Mouse (Mus musculus) thymus, postnatal 14 days (tissue): ENCODE data around the gene Zfhx2.
A peak's percentile ranks its signal among the peaks of the same experiment; 100 is the strongest.

ENCODE experiments used
- DNase-seq: peaks from one replicate; pipeline ENCODE4 v3.0.0; 2021

Gene Zfhx2

DNA sequence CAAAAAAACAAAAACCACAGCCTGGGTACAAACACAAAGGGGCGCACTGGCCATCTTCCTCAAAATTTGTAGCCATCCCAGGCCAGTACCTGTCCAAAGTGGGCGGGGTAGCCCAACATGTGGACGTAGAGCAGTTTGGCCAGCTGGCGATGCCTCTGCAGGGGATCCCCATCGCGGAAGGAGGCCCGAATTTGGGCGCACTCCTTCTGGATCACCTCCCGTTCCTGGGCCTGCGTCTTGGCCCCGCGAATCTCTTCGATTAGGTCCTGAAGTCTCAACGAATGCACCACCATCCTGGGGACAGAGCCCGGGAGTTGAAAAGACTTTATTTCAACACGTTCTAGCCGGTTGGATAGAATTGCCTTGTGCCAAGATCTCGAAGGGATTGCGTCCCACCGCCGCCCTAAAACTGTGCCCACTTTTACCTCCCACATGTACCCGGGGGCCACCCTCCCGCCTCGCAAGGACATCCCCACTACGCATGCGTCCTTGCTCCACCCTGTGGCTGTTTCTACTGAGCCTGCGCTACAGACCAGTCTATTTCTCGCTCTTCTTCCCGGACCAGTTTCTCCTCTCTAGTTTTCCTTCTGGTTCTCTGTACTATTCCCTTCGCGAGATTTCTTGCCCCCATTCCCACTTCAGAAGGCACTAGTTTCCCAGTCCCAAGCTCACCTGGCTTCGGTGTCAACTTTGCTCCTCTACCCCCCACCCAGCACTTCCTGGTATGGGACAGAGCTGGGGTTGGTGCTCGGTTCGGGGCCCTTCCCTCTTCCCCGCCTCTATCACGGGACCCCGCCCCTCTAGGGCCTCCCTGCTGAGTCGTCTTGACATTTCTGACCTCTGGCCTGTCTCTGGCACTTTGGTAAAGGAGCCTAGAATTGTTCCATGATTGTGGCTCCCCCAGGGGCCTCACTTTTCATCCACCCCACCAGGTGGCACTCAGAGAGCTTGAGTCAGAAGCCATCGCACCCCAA, 14.0 kb upstream of the Zfhx2 start, which contains the start of gene Ap1g2:
Gene Ap1g2 (minus strand): TSS at position 758 of the 974 bp plus-strand sequence.
- DNase-seq: peak; percentile 89

DNA sequence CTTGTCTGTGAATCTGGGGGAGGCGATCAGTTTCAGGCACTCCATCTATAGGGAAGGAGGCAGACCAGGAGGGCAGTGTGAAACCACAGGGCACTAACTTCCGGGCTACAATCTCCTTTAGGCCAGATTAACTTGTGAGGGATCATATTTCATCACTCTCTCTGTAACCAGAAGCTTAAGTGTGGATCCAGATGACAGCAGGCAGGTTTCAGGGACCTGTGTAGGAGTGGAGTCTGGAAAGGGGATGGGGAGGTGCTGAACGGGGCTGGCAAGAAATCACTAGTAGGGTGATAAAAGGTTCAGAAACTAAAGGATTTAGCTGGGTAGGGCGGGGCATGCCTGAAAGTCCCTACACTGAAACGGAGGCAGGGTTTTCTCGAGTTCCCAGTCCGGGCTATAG, 13.3 kb upstream of the Zfhx2 start:
- no peak for DNase-seq

- DNase-seq: no peak
Measured at GRCm38 (mm10) chr14:55104365-55104764, 12.2 kb upstream of the Zfhx2 start.

- DNase-seq: no peak
Measured at GRCm38 (mm10) chr14:55102253-55102785, 10.2 kb upstream of the Zfhx2 start.

DNA sequence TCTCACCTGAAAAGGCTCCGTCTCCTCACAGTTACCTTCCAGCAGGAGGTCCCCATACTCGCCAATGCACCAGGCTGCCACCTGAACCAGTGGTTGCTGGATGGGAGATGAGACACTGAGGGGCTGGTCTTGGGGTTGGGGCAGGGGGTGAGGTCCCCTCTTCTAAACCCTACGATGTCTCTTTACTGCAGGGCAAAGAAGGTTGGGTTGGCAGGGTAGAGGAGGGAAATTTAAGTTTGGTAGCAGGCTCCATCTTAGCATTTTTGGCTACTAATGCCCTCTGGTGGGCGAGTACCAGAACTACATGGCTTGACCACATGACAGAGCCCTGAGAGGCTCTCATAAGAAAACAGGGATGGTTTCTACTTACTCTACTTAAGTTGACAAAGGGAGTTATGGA, 9.5 kb upstream of the Zfhx2 start:
- DNase-seq: peak; percentile 58

GRCm38 (mm10) chr14:55098067-55098466, 5.9 kb upstream of the Zfhx2 start:
- peak; percentile 68 for DNase-seq

DNA sequence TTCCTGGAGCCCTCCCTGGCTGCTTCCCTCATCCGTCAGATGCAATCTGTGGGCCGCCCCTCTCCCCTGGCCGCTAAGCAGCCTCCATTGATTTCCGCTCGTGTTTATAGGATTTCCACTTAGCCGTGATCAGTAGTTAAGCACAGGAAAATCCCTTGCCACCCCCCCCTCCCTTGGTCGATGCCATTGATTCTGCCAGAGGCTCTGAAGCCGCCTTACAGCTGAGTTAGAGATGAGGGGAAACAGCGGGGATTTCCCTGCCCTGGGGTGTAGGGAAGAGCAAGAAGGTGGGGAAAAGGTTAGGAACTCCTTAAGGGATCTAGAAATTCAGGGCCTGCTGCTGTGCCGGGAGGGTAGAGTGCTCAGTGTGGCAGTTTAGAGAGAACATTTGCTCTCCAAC, 5.5 kb upstream of the Zfhx2 start:
- DNase-seq: no peak

- no peak for DNase-seq
Measured at GRCm38 (mm10) chr14:55096573-55097087, 4.5 kb upstream of the Zfhx2 start.

DNA sequence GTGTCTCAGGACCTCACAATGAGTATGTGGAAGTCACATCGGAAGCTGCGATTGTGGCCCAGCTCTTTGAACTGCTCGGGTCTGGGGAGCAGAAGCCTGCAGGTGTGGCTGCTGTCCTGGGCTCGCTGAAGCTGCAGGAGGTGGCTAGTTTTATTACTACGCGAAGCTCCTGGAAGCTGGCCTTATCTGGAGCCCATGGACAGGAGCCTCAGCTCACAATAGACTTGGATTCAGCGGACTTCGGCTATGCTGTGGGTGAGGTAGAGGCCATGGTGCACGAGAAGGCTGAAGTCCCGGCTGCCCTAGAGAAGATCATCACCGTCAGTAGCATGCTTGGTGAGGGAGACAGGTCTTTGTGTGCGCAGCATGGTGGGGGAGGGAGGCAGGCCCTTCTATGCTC, 3.5 kb upstream of the Zfhx2 start:
- no peak for DNase-seq

DNA sequence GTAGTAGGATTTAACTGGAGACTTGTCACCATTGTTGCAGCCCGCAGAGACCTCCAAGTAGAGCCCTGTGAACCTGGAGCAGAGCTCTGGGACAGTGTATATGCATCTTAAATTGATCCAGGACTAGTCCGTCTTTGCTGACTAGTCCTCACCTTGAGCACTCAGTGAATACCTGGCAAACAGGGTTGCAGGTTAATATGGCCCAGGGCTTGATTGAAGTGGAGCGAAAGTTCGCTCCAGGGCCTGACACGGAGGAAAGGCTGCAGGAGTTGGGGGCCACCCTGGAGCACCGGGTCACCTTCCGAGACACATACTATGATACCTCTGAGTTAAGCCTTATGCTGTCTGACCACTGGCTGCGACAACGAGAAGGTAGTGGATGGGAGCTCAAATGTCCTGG, 3.1 kb upstream of the Zfhx2 start:
- no peak for DNase-seq

GRCm38 (mm10) chr14:55094704-55095231, 2.6 kb upstream of the Zfhx2 start, which contains the start of gene Thtpa:
Thtpa (plus strand) TSS chr14:55094784.
- DNase-seq: peak; percentile 70

- no peak for DNase-seq
Measured at GRCm38 (mm10) chr14:55093927-55094326, 1.8 kb upstream of the Zfhx2 start.

- peak; percentile 38 for DNase-seq
Measured at GRCm38 (mm10) chr14:55091209-55091865, 787 bp downstream of the Zfhx2 start.

DNA sequence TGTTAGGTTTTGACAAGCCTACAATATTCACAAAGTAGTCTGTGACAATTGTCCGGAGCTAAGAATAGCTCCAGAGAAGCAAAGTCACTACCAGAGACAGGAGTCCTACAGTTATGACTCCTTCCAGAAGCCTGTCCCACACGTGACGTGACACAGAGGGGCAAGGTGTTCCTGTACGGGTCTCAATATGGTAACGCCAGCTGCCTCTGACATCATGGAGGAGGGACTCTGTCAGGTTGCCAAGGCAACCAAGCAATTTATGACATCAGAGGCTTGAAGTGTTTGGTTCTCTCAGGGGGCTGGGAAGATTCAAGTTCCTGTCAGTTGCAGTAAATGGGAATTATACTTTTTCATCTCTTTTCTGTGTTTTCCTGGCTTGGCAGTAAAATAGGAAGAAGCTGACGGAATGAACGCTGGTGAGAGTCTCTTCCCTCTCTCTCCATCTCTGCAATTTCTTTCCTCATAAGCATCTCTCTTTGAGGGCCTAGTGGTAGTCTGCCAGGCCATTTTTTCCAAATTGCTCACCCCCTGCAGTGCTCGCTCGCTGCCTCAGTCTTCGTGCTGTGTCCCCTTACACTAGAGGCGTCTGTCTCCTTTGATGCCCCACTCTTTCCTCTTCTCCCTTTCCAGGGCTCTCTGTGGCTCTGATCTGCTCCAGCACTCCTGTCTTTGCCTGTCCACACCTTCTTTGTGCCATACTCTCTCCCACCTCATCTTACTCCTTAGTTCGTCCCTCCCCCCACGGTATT, 2.8 kb downstream of the Zfhx2 start:
- no peak for DNase-seq

GRCm38 (mm10) chr14:55086009-55086514, 6.1 kb downstream of the Zfhx2 start:
- DNase-seq: no peak

DNA sequence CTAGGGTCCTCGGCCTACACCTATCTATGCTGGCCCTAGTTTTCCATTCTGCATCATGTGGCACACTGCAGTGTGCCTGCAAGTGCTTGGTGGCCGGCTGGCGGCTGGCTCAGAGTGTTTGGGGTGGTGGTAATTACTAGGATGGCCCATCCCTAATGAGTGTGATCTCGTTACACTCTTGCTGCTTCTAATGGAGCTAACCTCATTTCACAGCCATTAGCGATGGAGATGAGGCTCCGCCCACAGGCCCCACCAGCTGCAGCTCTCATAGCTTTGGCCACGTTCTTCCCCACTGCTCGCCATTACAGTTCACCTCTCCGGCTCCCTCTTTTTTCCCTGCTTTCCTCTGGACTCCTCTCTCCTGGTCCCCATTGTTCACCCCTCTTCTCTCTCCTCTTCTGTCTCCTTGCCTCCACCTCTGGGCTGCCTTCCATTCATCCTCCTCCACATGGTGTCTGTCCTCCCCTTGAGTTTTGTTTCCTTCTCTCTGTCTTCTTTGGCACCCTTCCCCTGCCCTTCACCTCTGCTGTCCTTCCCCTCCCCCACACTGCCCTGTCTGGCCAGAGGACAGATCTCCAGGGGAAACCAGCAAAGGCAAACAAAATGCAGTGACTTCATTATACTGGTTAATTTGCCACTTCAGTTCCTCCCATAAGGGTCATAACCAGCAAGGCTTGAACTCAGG, 6.7 kb downstream of the Zfhx2 start:
- DNase-seq: no peak

GRCm38 (mm10) chr14:55083481-55083880, 8.6 kb downstream of the Zfhx2 start:
- no peak for DNase-seq

DNA sequence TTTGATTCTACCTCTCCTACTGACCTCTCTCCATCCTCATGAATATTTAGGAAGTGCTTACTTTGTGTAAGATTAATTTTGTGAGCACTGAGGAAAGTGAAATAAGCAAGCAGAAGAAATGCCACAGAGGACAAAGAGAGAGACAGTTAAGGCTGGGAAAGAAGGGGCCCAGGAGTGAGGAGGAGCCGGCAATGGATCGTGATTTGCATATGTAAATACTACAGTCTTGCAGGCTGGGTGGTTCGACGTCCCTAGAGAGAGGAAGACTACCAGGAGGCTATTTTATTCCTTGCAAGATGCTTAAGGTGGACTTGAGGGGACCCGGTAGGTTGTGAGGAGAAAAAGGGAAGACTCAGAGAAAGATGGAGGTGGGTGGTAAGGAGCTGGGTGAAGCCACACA, 11.0 kb downstream of the Zfhx2 start:
- DNase-seq: no peak

DNA sequence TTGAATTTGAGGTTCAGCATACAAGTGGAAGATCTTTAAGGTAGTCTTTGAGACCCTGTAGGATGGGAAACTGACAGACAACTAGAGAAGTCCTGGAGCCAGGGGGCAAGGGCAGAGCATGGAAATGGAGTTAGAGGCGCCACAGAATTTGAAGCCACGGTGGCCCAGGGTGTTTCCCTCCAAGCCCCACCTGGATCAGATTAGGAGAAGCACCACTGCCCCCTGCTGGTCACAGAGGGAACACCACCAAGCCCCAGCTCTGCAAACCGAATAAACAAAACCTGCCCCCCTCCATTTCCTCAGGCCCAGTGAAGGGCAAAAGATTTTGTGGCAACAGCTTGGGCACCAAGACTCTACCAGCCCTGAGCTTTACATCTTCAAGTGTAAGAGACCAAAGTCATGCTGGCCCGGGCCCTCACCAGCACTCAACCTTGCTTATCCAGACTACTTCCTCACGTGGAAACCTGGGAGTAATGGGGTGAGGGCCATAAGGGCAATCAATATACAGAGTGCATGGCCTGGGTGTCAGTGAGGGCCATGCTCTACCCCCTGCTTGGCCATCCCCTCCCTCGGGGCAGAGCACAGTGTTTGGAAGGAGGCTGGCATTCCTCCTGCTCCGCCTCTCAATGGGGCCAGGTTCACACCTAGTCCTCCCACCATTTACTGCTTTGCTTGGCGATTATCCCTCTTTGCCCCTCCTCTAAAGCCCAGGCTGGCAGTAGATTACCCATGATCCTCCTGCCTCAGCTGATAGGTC, 12.7 kb downstream of the Zfhx2 start:
- DNase-seq: peak; percentile 82

DNA sequence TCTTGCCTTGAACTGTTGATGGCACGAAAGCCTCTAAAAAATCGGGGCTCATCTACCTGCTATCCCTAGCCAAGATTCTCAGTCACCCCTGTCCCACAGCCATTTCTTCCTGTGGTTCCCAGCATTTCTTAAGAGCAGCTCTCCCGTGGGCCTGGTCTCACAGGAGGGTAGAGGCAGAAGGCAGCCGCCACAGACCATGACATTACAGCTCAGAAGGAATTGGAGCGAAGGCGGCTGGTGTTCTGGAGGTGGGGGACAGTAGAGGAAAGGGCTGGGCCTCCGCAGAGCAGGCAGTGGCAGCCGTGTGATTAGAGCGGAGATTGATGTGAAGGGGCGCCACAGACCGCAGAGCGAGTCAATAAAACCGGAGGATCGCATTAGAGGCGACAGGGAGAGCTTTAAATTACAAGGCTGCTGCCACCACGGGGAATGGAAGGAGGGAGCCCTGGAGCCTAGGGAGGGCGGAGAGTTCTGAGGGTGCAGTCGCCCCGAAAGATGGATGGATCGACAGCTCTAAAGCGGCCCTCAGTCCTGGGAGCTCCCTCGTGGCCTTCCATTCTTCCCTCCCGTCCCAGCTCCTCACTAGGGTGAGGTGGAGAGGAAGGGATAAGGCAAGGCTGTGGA, 13.6 kb downstream of the Zfhx2 start:
- DNase-seq: no peak
